Mouse (Mus musculus) fibroblast of lung, adult 2 months (primary cell): ENCODE data around the gene Notch2.

ENCODE experiments used
- DNase-seq: peaks from one replicate; pipeline ENCODE4 v3.0.0-alpha.2; 2011; ENCODE audit warnings: low read depth

Gene Notch2

GRCm38 (mm10) chr3:98013401-98014281 lies at the start of gene Notch2:
Gene Notch2 (plus strand): TSS chr3:98013527.
- peak; percentile 70 for DNase-seq

GRCm38 (mm10) chr3:97964878-97965353 lies 48.4 kb upstream of the Notch2 start:
- no peak for DNase-seq

- no peak for DNase-seq
These were observed 45.7 kb upstream of the Notch2 start for GRCm38 (mm10) chr3:97967627-97968026.

GRCm38 (mm10) chr3:97968191-97968590 lies 45.1 kb upstream of the Notch2 start:
- DNase-seq = no peak

- DNase-seq = no peak
These were observed 44.3 kb upstream of the Notch2 start for GRCm38 (mm10) chr3:97969019-97969418.

GRCm38 (mm10) chr3:97971117-97971516 lies 42.2 kb upstream of the Notch2 start:
- DNase-seq = no peak

GRCm38 (mm10) chr3:97972200-97972599 lies 41.1 kb upstream of the Notch2 start:
- no peak for DNase-seq

- no peak for DNase-seq
These were observed 40.6 kb upstream of the Notch2 start for GRCm38 (mm10) chr3:97972707-97973106.

GRCm38 (mm10) chr3:97973306-97973705 lies 40.0 kb upstream of the Notch2 start:
- DNase-seq = no peak

GRCm38 (mm10) chr3:97974197-97974770 lies 39.0 kb upstream of the Notch2 start:
- DNase-seq = no peak

- no peak for DNase-seq
These were observed 36.6 kb upstream of the Notch2 start for GRCm38 (mm10) chr3:97976706-97977105.

GRCm38 (mm10) chr3:97978710-97979109 lies 34.6 kb upstream of the Notch2 start:
- DNase-seq = no peak

- no peak for DNase-seq
These were observed 32.5 kb upstream of the Notch2 start for GRCm38 (mm10) chr3:97980683-97981327.

GRCm38 (mm10) chr3:97981376-97981906 lies 31.9 kb upstream of the Notch2 start:
- DNase-seq = no peak

GRCm38 (mm10) chr3:97984870-97985506 lies 28.3 kb upstream of the Notch2 start:
- no peak for DNase-seq

- DNase-seq = no peak
These were observed 27.6 kb upstream of the Notch2 start for GRCm38 (mm10) chr3:97985691-97986090.

- no peak for DNase-seq
These were observed 26.2 kb upstream of the Notch2 start for GRCm38 (mm10) chr3:97987153-97987552.

- DNase-seq = no peak
These were observed 24.6 kb upstream of the Notch2 start for GRCm38 (mm10) chr3:97988756-97989155.

GRCm38 (mm10) chr3:97990576-97990975 lies 22.8 kb upstream of the Notch2 start:
- DNase-seq = no peak

- DNase-seq = no peak
These were observed 21.0 kb upstream of the Notch2 start for GRCm38 (mm10) chr3:97992289-97992688.

GRCm38 (mm10) chr3:97993196-97993595 lies 20.1 kb upstream of the Notch2 start:
- no peak for DNase-seq

- no peak for DNase-seq
These were observed 19.3 kb upstream of the Notch2 start for GRCm38 (mm10) chr3:97993920-97994545.
